Mouse (Mus musculus) forebrain, embryonic 16.5 days (tissue): ENCODE measurements at regions not wholly inside any gene's neighbourhood (a gene's known extent, or its start where the extent isn't known, plus 50 kb on each side); places are given as distances from the start of the nearest gene placed in this dataset.

Source experiments
- ATAC-seq: fragments of 200-750 bp; cut with Nextera tagmentation; 2 replicates; pipeline ENCODE4 v1.8.0; 2017; ENCODE audit warnings: mild to moderate bottlenecking, moderate library complexity
- H3K27ac ChIP-seq: fragments of 300-500 bp; sonication (generic); 2 replicates; pipeline ENCODE4 v1.5.1; 2014; ENCODE audit warnings: low read length, control low read depth
- H3K27me3 ChIP-seq: fragments of 300-500 bp; sonication (generic); replicated peaks from 2 replicates; pipeline ENCODE4 v1.6.1; 2014; ENCODE audit warnings: low read length; ENCODE audit not compliant: control insufficient read depth, insufficient read depth
- H3K36me3 ChIP-seq: fragments of 300-500 bp; sonication (generic); 2 replicates; pipeline ENCODE4 v1.6.1; 2014; ENCODE audit not compliant: control insufficient read depth, insufficient read depth
- H3K4me1 ChIP-seq: fragments of 300-500 bp; sonication (generic); replicated peaks from 2 replicates; pipeline ENCODE4 v1.6.1; 2014; ENCODE audit warnings: low read length; ENCODE audit not compliant: control insufficient read depth, insufficient read depth
- H3K4me2 ChIP-seq: fragments of 300-500 bp; sonication (generic); 2 replicates; pipeline ENCODE4 v1.6.1; 2014; ENCODE audit warnings: mild to moderate bottlenecking, low read length, control low read depth
- H3K4me3 ChIP-seq: fragments of 300-500 bp; sonication (generic); replicated peaks from 2 replicates; pipeline ENCODE4 v1.5.1; 2014; ENCODE audit warnings: mild to moderate bottlenecking, low read length, control low read depth
- H3K9ac ChIP-seq: fragments of 300-500 bp; sonication (generic); replicated peaks from 2 replicates; pipeline ENCODE4 v1.6.1; 2014; ENCODE audit warnings: low read depth, low read length, control low read depth
- H3K9me3 ChIP-seq: fragments of 300-500 bp; sonication (generic); 2 replicates; pipeline ENCODE4 v1.6.1; 2016; ENCODE audit warnings: low read length; ENCODE audit not compliant: control insufficient read depth
- WGBS: fragments of 180-500 bp; shearing (Covaris S2); extraction: QIAGEN DNeasy Blood & Tissue Kit; methylation state at CpG from one replicate; pipeline ENCODE4 v1.1.7; 2014; 5-methylcytosine and 5-hydroxymethylcytosine counted together

DNA sequence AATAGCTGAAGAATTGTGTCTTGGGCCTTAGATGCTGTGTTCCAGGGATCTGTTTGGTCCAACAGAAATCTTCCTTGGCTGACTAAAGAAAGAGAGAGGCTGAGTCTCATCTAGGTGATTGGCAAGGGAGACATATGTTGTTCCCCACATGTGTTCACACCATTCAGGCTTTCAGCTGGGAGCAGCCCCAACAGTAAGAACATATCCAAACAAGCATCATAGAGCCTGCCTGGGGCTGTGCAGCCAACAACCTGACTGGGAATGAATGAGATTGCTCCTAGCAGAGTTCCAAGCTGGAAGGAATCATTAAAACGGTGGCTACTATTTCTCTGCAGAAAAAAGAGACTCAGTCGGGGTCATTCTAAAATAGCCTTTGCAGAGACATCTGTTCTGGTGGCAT is 350.3 kb downstream of the Lpin1 start:
- no peak overlapping the region for H3K27ac ChIP-seq
- 0 out of 2 replicates have a peak, but pooled peaks have one; percentile 43 for ATAC-seq

DNA sequence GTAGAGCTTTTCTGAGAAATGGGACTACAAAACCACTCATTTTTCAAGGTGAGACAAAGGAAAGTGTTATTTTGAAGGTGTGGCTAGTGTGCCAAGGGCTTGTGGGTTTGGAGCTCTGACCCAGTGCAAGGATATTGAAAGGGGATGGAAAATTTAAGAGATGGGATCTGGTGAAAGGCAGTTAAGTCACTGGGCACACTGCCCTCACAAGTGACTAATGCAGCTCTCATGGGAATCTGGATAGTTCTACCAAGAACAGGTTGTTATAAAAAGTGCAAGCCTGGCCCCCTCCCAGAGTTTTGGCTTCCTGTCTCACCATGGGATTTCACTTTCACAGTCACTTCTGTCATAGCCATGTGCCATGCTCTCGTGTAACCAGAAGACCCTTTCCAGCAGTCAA is 360.1 kb downstream of the Lpin1 start:
- Histone ChIP-seq H3K4me3 (no peak overlapping the region), H3K4me2 (no peak overlapping the region), H3K27me3 (no peaks in the 10 kb centered on the region), H3K36me3 (no peaks in the 10 kb centered on the region), H3K4me1 (no peaks in the 10 kb centered on the region), H3K27ac (no peak overlapping the region), H3K9ac (no peak overlapping the region), H3K9me3 (no peaks in the 10 kb centered on the region)
- 70% methylated on average over 1 of the region's 1 CpGs for WGBS
- ATAC-seq, result no peak

More for the DNA sequence above, 350.3 kb downstream of the Lpin1 start:
- Histone ChIP-seq H3K4me1 (no peaks in the 10 kb centered on the region), H3K9me3 (no peaks in the 10 kb centered on the region), H3K9ac (no peak overlapping the region), H3K4me2 (no peak overlapping the region), H3K36me3 (no peaks in the 10 kb centered on the region), H3K27me3 (no peaks in the 10 kb centered on the region), H3K4me3 (no peak overlapping the region)
- WGBS, result 75% methylated on average over 2 of the region's 2 CpGs

DNA sequence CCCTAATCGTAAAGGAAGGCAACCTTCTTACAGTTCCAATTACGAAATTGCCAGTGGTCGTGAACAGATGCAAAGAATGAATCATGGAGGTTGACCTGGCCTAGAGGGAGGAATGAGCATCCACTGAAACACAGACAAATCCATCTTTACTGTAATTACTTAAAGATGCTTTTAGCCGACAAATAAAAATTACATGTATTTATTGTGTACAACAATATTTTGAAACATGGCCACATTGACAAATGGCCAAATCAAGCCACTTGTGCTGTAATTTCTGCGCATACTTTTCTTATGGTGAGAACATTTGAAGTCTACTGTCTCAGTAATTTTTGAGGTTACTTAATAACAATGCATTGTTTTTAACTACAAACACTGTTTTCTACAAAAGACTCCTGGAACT is 360.7 kb downstream of the Lpin1 start:
- WGBS, result 94% methylated on average over 5 of the region's 5 CpGs

DNA sequence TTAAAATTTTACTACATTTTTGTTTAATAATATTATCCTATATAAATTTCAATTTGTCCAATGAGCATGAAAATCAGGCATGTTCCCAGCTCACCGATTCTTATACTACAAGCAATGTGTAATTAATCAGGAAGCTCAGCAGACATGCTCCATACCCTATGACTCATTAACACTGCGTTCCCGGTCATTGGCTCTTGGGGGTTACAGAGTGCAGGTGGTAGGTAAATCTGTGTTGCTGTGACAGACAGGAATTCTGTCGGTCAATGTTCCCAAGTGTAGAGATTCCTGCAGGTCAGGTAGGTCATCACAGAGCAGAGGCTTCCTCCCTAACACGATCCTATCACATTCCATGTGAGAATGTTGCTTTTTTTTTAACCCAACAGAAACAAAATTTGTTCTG is 371.0 kb downstream of the Lpin1 start:
- H3K9ac ChIP-seq, result no peak overlapping the region
- no peak for ATAC-seq
- 84% methylated on average over 5 of the region's 5 CpGs for WGBS

More for the DNA sequence above, 360.7 kb downstream of the Lpin1 start:
- no peaks in the 10 kb centered on the region for H3K36me3 ChIP-seq
- H3K27me3 ChIP-seq, result no peaks in the 10 kb centered on the region
- no peaks in the 10 kb centered on the region for H3K4me1 ChIP-seq
- no peak overlapping the region for H3K4me3 ChIP-seq
- no peak overlapping the region for H3K27ac ChIP-seq
- H3K9me3 ChIP-seq, result no peaks in the 10 kb centered on the region
- H3K4me2 ChIP-seq, result no peak overlapping the region
- ATAC-seq, result no peak
- H3K9ac ChIP-seq, result no peak overlapping the region

DNA sequence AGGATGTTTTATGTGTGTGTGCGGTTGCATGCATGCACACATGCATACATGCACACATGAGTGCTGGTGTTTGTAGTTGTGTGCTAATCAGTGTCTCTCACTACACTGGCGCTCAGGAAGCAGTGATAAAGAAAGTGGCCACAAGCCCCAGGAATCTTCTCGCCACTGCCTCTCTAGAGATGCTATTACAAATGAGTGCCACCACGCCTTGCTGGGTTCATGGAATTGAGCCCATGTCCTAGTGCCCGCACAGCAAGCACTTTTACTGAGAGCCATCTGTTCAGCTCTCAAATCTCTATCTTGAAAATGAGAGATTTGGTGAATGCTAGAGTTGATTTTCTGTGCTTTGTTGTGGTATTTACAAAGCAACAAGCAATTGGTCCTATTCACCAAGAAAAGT is 373.3 kb downstream of the Lpin1 start:
- ATAC-seq, result no peak
- Histone ChIP-seq H3K4me3 (no peak overlapping the region), H3K9me3 (no peaks in the 10 kb centered on the region), H3K27ac (no peak overlapping the region), H3K36me3 (no peaks in the 10 kb centered on the region), H3K9ac (no peak overlapping the region), H3K4me2 (no peak overlapping the region), H3K27me3 (no peaks in the 10 kb centered on the region), H3K4me1 (no peaks in the 10 kb centered on the region)
- WGBS, result 84% methylated on average over 5 of the region's 5 CpGs

More for the DNA sequence above, 371.0 kb downstream of the Lpin1 start:
- Histone ChIP-seq H3K27ac (no peak overlapping the region), H3K9me3 (no peaks in the 10 kb centered on the region), H3K27me3 (no peaks in the 10 kb centered on the region), H3K4me1 (no peaks in the 10 kb centered on the region), H3K4me2 (no peak overlapping the region), H3K4me3 (no peak overlapping the region), H3K36me3 (no peaks in the 10 kb centered on the region)

DNA sequence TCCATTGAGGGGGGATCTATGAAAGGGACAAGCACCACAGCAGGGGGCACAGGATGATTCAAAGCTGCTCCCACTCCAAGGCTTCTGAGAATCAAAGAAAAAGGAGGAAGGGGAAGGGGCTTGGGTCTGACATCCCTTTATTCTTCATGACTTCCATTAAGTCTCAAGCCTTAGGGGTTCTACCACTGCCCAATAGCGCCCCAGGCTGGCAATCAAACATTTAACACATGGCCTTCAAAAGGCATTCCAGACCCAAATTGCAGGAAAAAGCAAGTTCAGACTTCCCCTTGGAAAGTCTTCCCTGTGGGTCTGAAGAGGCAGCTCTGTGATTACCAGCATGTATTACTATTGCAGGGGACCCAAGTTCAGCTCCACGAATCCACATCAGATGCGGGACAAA is 377.2 kb downstream of the Lpin1 start:
- Histone ChIP-seq H3K4me1 (no peaks in the 10 kb centered on the region), H3K36me3 (no peaks in the 10 kb centered on the region), H3K27ac (no peak overlapping the region), H3K9ac (no peak overlapping the region), H3K4me3 (no peak overlapping the region), H3K9me3 (no peaks in the 10 kb centered on the region), H3K27me3 (no peaks in the 10 kb centered on the region), H3K4me2 (no peak overlapping the region)
- WGBS, result 86% methylated on average over 3 of the region's 3 CpGs
- ATAC-seq, result no peak

DNA sequence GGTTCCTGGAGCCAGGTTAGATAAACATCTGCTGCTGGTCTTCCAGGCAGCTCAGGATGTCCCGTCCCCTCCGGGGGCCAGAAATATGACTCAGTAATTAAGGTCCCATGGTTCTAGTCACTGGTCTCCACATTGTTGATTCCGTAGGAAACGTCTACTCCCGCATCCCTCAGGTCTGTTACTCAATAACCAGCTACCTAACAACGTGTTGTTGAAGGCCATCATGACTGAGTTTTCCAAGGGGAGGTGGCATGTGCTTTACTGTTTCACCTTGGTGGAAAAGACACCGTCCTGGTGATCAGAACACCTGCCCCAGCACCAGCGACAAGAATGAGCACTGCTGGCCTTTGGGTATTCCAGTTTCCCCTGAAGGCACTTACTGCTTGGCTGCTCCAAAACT is 377.9 kb downstream of the Lpin1 start:
- no peaks in the 10 kb centered on the region for H3K4me1 ChIP-seq
- H3K27ac ChIP-seq, result no peak overlapping the region
- H3K36me3 ChIP-seq, result no peaks in the 10 kb centered on the region
- WGBS, result 91% methylated on average over 8 of the region's 8 CpGs
- no peak overlapping the region for H3K4me3 ChIP-seq
- no peak for ATAC-seq
- no peak overlapping the region for H3K9ac ChIP-seq
- no peaks in the 10 kb centered on the region for H3K27me3 ChIP-seq
- H3K4me2 ChIP-seq, result no peak overlapping the region
- no peaks in the 10 kb centered on the region for H3K9me3 ChIP-seq

DNA sequence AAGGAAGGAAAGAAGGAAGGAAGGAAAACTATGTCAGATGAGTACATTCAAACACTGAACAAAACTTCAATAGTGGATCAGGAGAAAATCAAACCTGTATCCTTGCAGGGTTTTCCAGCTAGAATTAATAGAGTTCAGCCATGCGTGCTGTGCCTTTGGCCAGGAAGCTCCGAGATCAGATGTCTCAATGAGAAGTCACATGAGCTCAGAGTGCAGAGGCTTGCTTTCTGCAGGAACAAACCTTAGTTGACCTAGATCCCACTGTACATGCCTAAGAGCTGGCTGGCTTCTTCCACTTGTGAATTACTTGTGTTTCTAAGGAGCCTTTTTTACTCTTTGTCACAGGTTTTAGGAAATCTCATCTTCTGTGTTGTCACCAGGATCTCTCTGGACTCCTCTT is 378.7 kb downstream of the Lpin1 start:
- Histone ChIP-seq H3K9ac (no peak overlapping the region), H3K27me3 (no peaks in the 10 kb centered on the region), H3K4me1 (no peaks in the 10 kb centered on the region), H3K36me3 (no peaks in the 10 kb centered on the region), H3K4me3 (no peak overlapping the region), H3K27ac (no peak overlapping the region), H3K4me2 (no peak overlapping the region), H3K9me3 (no peaks in the 10 kb centered on the region)
- WGBS, result 54% methylated on average over 2 of the region's 2 CpGs
- no peak for ATAC-seq

DNA sequence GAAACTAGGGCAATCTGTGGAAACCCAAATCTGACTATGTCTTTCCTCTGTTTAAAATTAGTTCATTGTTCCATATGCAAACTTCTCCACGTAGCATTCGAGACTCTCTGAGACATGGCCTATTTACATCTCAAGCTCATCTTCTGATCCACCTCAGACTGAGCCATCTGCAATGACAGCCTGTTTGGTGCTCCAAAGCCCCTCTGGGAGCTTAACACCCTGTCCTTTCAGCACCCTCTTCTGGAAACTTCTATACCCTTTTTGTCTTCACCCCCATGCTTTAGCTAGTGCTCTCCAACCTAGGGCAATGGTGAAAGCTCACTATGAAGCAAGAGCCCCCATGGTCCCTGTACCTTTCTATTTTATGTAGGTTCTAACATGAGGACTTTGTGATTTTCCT is 379.7 kb downstream of the Lpin1 start:
- H3K9ac ChIP-seq, result no peak overlapping the region
- H3K4me1 ChIP-seq, result no peaks in the 10 kb centered on the region
- no peak overlapping the region for H3K27ac ChIP-seq
- H3K36me3 ChIP-seq, result no peaks in the 10 kb centered on the region
- H3K27me3 ChIP-seq, result no peaks in the 10 kb centered on the region
- 83% methylated on average over 2 of the region's 2 CpGs for WGBS
- H3K9me3 ChIP-seq, result no peaks in the 10 kb centered on the region
- H3K4me3 ChIP-seq, result no peak overlapping the region
- ATAC-seq, result no peak
- H3K4me2 ChIP-seq, result no peak overlapping the region

DNA sequence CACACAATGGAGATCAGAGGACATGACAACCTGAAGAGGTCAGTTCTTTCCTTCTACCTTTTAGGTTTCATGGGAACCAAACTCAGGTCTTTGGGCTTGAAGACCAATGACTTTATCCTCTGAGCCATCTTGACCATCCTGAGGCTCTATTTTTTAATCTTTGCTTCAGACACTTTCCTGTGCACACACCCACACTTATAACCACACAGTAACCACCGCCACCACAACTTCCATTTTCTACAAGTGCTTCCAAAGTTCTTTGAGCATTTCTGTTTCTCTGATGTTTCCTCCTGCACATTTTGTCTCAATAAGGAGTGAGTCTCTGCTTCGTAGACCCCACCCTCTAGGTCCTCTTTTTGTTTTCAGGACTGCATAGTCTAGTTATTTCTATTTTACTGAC is 385.3 kb downstream of the Lpin1 start:
- Histone ChIP-seq H3K4me3 (no peak overlapping the region), H3K4me2 (no peak overlapping the region), H3K36me3 (no peaks in the 10 kb centered on the region), H3K27ac (no peak overlapping the region), H3K9me3 (no peaks in the 10 kb centered on the region), H3K9ac (no peak overlapping the region), H3K27me3 (no peaks in the 10 kb centered on the region), H3K4me1 (peaks cover 11% of the 10 kb centered on the region)
- ATAC-seq, result no peak
- 92% methylated on average over 2 of the region's 2 CpGs for WGBS
